Mouse (Mus musculus): ENCODE data around the gene Axdnd1. TPM values are rescaled to one million over a fixed set of nuclear protein-coding genes. Genes with fewer than 3 reads are reported as not detected.

Axdnd1 gene
- total and polyA plus RNA-seq, 2 experiments from 2014 or later = not detected

DNA sequence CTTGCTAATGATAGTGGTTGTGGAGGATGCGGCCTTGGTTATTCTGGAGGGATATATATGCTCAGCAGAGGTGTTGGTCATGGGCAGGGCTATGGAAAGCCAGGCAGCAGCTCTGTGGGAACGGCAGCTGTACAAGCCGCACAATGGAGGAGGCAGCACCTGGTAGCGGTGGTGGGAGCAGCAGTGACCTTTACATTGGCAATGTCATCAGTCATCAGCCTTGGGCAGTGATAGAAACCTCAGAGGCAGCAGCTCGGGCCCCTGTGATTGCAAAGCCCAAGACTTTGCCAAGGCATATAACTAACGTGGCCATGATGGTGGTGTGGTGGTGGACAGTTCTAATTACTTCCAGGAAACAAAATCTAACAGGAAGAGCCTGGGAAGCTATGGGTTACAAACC lies 2.5 kb upstream of the Axdnd1 start:
- TF ChIP-seq CTCF (IDR thresholded peaks at IDR 0.05; ENCODE audit: low read depth) (no peak), EP300 (IDR thresholded peaks at IDR 0.05; ENCODE audit: low read depth) (no peak)
- Histone ChIP-seq H3K9ac (replicated peaks; ENCODE audit: low read depth, low read length) (no peak overlapping the region), H3K27ac (ENCODE audit: low read depth) (no peak overlapping the region), H3K4me2 (ENCODE audit: low read depth, low read length) (no peak overlapping the region), H3K27me3 (ENCODE audit: control insufficient read depth, insufficient read depth, low read length) (no peaks in the 10 kb centered on the region), H3K4me1 (ENCODE audit: control insufficient read depth, insufficient read depth) (no peaks in the 10 kb centered on the region), H3K4me3 (ENCODE audit: low read depth, low read length) (no peak overlapping the region), H3K36me3 (replicated peaks; ENCODE audit: control insufficient read depth, insufficient read depth, low read length) (no peaks in the 10 kb centered on the region), H3K9me3 (replicated peaks; ENCODE audit: control insufficient read depth, low read length) (no peaks in the 10 kb centered on the region)
- DNase-seq (ENCODE audit: low spot score) (no peak), ATAC-seq (ENCODE audit: insufficient read depth, low read depth) (no peak)
- 81% methylated on average over 6 of the region's 6 CpGs for WGBS

DNA sequence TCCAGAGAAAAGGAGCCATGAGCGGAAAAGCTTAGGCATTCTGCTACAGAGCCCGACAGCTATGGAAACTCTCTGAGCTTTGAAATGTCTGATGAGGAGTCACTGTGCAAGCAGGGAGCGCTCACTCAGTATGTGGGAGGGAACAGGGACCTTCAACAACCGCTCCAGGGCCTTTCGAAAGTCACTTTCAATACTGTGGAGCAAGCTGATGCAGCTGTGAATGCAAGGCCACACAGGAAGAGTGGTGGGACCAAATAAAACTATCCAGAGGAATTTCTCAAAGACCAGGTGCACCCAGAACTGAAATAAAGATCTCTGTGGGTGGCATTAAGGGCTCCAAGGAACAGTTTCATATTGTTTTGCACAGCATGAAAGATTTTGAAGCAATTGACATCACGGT lies 1.9 kb upstream of the Axdnd1 start:
- ATAC-seq (ENCODE audit: insufficient read depth, low read depth) (no peak), DNase-seq (ENCODE audit: low spot score) (no peak)
- H3K4me2 ChIP-seq (ENCODE audit: low read depth, low read length) = no peak overlapping the region
- H3K4me3 ChIP-seq (ENCODE audit: low read depth, low read length) = no peak overlapping the region
- no peaks in the 10 kb centered on the region for H3K36me3 ChIP-seq (replicated peaks; ENCODE audit: control insufficient read depth, insufficient read depth, low read length)
- H3K4me1 ChIP-seq (ENCODE audit: control insufficient read depth, insufficient read depth) = no peaks in the 10 kb centered on the region
- H3K27ac ChIP-seq (ENCODE audit: low read depth) = no peak overlapping the region
- 65% methylated on average over 6 of the region's 6 CpGs for WGBS
- TF ChIP-seq CTCF (IDR thresholded peaks at IDR 0.05; ENCODE audit: low read depth) (no peak), EP300 (IDR thresholded peaks at IDR 0.05; ENCODE audit: low read depth) (no peak)
- H3K9ac ChIP-seq (replicated peaks; ENCODE audit: low read depth, low read length) = no peak overlapping the region
- H3K9me3 ChIP-seq (replicated peaks; ENCODE audit: control insufficient read depth, low read length) = no peaks in the 10 kb centered on the region
- H3K27me3 ChIP-seq (ENCODE audit: control insufficient read depth, insufficient read depth, low read length) = no peaks in the 10 kb centered on the region

DNA sequence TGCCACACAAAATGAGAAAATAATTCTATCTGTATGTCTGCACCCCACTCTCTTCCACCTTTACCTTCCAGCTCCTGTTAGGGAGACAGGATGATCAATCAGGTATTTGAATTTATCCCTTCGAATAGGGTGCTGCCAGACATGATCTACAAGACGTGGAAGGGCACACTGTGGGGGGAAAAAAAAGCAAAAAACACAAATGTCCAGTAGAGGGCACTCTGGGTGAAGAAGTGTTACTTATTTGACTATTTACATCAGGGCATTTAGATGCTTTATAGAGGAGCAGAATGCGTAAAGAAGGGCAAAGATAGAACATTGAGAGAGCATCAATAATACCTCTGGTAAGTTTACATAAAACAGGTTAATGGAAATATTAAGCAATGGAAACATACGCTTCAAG lies 2.8 kb downstream of the Axdnd1 start:
- 55% methylated on average over 4 of the region's 4 CpGs for WGBS
- no peak overlapping the region for H3K9ac ChIP-seq (replicated peaks; ENCODE audit: low read depth, low read length)
- ATAC-seq (ENCODE audit: insufficient read depth, low read depth) (no peak), DNase-seq (ENCODE audit: low spot score) (no peak)
- no peaks in the 10 kb centered on the region for H3K9me3 ChIP-seq (replicated peaks; ENCODE audit: control insufficient read depth, low read length)
- no peak overlapping the region for H3K4me3 ChIP-seq (ENCODE audit: low read depth, low read length)
- TF ChIP-seq EP300 (IDR thresholded peaks at IDR 0.05; ENCODE audit: low read depth) = no peak
- peak; percentile 50 for TF ChIP-seq CTCF (IDR thresholded peaks at IDR 0.05; ENCODE audit: low read depth)
- no peaks in the 10 kb centered on the region for H3K4me1 ChIP-seq (ENCODE audit: control insufficient read depth, insufficient read depth)
- no peak overlapping the region for H3K4me2 ChIP-seq (ENCODE audit: low read depth, low read length)
- H3K27ac ChIP-seq (ENCODE audit: low read depth) = no peak overlapping the region
- H3K27me3 ChIP-seq (ENCODE audit: control insufficient read depth, insufficient read depth, low read length) = no peaks in the 10 kb centered on the region
- no peaks in the 10 kb centered on the region for H3K36me3 ChIP-seq (replicated peaks; ENCODE audit: control insufficient read depth, insufficient read depth, low read length)

DNA sequence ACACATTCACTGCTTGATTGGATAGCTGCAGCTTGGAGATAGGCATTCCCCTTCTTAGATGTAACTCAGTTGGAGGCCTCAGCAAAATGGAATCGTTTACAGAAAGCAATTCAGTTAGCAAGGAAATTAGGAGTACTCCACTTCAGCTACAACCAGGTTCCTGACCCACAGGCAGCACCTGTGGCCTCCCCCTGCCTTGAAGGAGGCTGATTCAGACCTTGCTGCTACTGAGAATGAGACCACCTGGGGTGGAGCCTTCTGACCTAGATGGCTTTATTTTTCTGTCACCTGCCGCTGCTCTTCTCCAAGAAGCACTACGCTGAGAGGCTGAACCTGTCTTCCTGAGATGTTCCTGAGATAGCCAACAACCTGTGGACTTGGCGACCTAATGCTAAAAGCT lies 12.4 kb downstream of the Axdnd1 start:
- Histone ChIP-seq H3K27ac (ENCODE audit: low read depth) (peak overlapping the region; percentile 38; the same call in 1 of the 2 replicates), H3K36me3 (replicated peaks; ENCODE audit: control insufficient read depth, insufficient read depth, low read length) (no peaks in the 10 kb centered on the region), H3K27me3 (ENCODE audit: control insufficient read depth, insufficient read depth, low read length) (no peaks in the 10 kb centered on the region), H3K4me1 (ENCODE audit: control insufficient read depth, insufficient read depth) (no peaks in the 10 kb centered on the region), H3K4me2 (ENCODE audit: low read depth, low read length) (no peak overlapping the region; the same call in 1 of the 2 replicates), H3K9ac (replicated peaks; ENCODE audit: low read depth, low read length) (no peak overlapping the region), H3K4me3 (ENCODE audit: low read depth, low read length) (no peak overlapping the region), H3K9me3 (replicated peaks; ENCODE audit: control insufficient read depth, low read length) (no peaks in the 10 kb centered on the region; the same call in 1 of the 2 replicates)
- ATAC-seq (ENCODE audit: insufficient read depth, low read depth) (no peak), DNase-seq (ENCODE audit: low spot score) (no peak)
- WGBS = 61% methylated on average over 4 of the region's 4 CpGs
- no peak for TF ChIP-seq CTCF (IDR thresholded peaks at IDR 0.05; ENCODE audit: low read depth)
- no peak for TF ChIP-seq EP300 (IDR thresholded peaks at IDR 0.05; ENCODE audit: low read depth)

DNA sequence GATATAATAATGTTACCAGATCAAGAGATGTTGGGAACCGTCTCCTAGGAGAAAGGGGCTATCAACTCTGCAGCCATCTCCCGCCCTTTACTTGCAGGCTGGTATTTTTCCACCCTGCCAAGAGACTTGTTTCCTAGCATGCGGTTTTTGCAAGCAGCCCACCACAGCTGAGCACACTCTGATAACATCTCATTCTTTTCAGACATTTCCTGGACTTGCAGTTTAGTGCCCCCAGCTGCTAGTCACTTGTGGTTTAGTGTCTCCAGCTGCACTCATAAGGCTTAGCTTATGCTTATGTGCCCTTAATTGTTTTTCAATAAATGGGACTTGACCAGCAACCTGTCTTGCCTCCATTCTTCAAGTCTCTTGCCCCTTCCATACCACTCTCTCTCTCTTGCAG lies 13.0 kb downstream of the Axdnd1 start:
- Histone ChIP-seq H3K27me3 (ENCODE audit: control insufficient read depth, insufficient read depth, low read length) (no peaks in the 10 kb centered on the region), H3K9ac (replicated peaks; ENCODE audit: low read depth, low read length) (no peak overlapping the region), H3K4me2 (ENCODE audit: low read depth, low read length) (no peak overlapping the region; the same call in 1 of the 2 replicates), H3K9me3 (replicated peaks; ENCODE audit: control insufficient read depth, low read length) (no peaks in the 10 kb centered on the region; the same call in 1 of the 2 replicates), H3K36me3 (replicated peaks; ENCODE audit: control insufficient read depth, insufficient read depth, low read length) (no peaks in the 10 kb centered on the region), H3K4me3 (ENCODE audit: low read depth, low read length) (no peak overlapping the region), H3K27ac (ENCODE audit: low read depth) (peak overlapping the region; percentile 38; the same call in 1 of the 2 replicates), H3K4me1 (ENCODE audit: control insufficient read depth, insufficient read depth) (no peaks in the 10 kb centered on the region)
- TF ChIP-seq EP300 (IDR thresholded peaks at IDR 0.05; ENCODE audit: low read depth) (no peak), CTCF (IDR thresholded peaks at IDR 0.05; ENCODE audit: low read depth) (no peak)
- WGBS = 49% methylated on average over 3 of the region's 3 CpGs
- no peak for DNase-seq (ENCODE audit: low spot score)
- no peak for ATAC-seq (ENCODE audit: insufficient read depth, low read depth)

DNA sequence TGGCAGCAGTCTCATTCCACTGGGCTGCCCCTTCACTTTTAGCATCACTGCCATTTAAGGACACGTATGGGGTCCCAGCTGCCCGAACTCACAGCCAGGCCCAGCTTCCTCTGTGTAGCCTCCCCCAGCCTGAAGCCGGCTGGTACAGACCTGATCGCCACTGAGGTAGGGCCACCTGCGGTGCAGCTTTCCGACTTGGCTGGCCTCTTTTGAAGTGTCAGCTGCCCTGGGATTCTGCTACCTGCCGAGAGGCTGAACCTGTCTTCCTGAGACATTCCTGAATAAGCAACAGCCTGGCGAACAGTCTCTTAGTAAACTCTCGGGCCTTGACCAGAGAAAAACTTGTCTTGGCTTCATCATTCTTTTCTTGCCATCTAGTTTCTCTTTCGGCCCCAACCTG lies 17.7 kb downstream of the Axdnd1 start:
- Histone ChIP-seq H3K9ac (replicated peaks; ENCODE audit: low read depth, low read length) (no peak overlapping the region), H3K27ac (ENCODE audit: low read depth) (no peak overlapping the region), H3K4me3 (ENCODE audit: low read depth, low read length) (no peak overlapping the region), H3K4me1 (ENCODE audit: control insufficient read depth, insufficient read depth) (no peaks in the 10 kb centered on the region), H3K9me3 (replicated peaks; ENCODE audit: control insufficient read depth, low read length) (no peaks in the 10 kb centered on the region; the same call in 1 of the 2 replicates), H3K4me2 (ENCODE audit: low read depth, low read length) (no peak overlapping the region), H3K27me3 (ENCODE audit: control insufficient read depth, insufficient read depth, low read length) (no peaks in the 10 kb centered on the region), H3K36me3 (replicated peaks; ENCODE audit: control insufficient read depth, insufficient read depth, low read length) (no peaks in the 10 kb centered on the region)
- TF ChIP-seq EP300 (IDR thresholded peaks at IDR 0.05; ENCODE audit: low read depth) (no peak), CTCF (IDR thresholded peaks at IDR 0.05; ENCODE audit: low read depth) (no peak)
- 58% methylated on average over 10 of the region's 10 CpGs for WGBS
- ATAC-seq (ENCODE audit: insufficient read depth, low read depth) = no peak
- DNase-seq (ENCODE audit: low spot score) = no peak

Measured in heart, postnatal 0 days (tissue).